Mouse (Mus musculus) gastrocnemius, postnatal 10 days (tissue): ENCODE data around the gene Ifna7. TPM values are rescaled to one million over a fixed set of nuclear protein-coding genes. Genes with fewer than 3 reads are reported as not detected.
"Not testable (repeated sequence)": the region's sequence is repeated elsewhere in the genome, so short reads cannot be mapped to it uniquely, and the experiment has no call there.

ENCODE experiments used
- DNase-seq: peaks from one replicate; pipeline ENCODE4 v3.0.0; 2021; ENCODE audit warnings: mixed read lengths
- long read RNA-seq, 2 experiments: library from polyadenylated mRNA; stranded (forward); transcript quantifications; one replicate each; pipeline ENCODE4 v2.0.0; 2021
- total RNA-seq, 2 experiments: library from RNA; stranded (reverse); gene quantifications; 2 replicates each; pipeline ENCODE4 v1.2.3; 2021

The Ifna7 gene
- not detected for total RNA-seq
- long read RNA-seq, experiment 1 = 0 reads
- long read RNA-seq, experiment 2 = 0 reads

GRCm38 (mm10) chr4:88815928-88816327, at the start of gene Ifna7:
Gene Ifna7, plus strand, starts transcription at chr4:88816228.
- no peak for DNase-seq

GRCm38 (mm10) chr4:88773534-88773933, 42.5 kb upstream of the Ifna7 start, which contains the start of gene Gm13290:
Gene Gm13290, plus strand, starts transcription at chr4:88773834.
- DNase-seq = not testable (repeated sequence)

GRCm38 (mm10) chr4:88776622-88777021, 39.4 kb upstream of the Ifna7 start, which contains the start of gene Gm13289:
Gene Gm13289, plus strand, starts transcription at chr4:88776922.
- not testable (repeated sequence) for DNase-seq

- not testable (repeated sequence) for DNase-seq
Measured at GRCm38 (mm10) chr4:88779550-88779949, 36.5 kb upstream of the Ifna7 start, which contains the start of gene Gm13272. Gene Gm13272, plus strand, starts transcription at chr4:88779850.

GRCm38 (mm10) chr4:88780320-88780719, 35.7 kb upstream of the Ifna7 start:
- peak; percentile 3 for DNase-seq

- DNase-seq = not testable (repeated sequence)
Measured at GRCm38 (mm10) chr4:88781831-88782230, 34.2 kb upstream of the Ifna7 start, which contains the start of gene Ifnz. Gene Ifnz, plus strand, starts transcription at chr4:88782131.

GRCm38 (mm10) chr4:88782335-88782734, 33.7 kb upstream of the Ifna7 start:
- DNase-seq = not testable (repeated sequence)

- DNase-seq = not testable (repeated sequence)
Measured at GRCm38 (mm10) chr4:88785409-88785808, 30.6 kb upstream of the Ifna7 start, which contains the start of gene Gm13276. Gene Gm13276, plus strand, starts transcription at chr4:88785709.

- DNase-seq = peak; percentile 48
Measured at GRCm38 (mm10) chr4:88788402-88788801, 27.6 kb upstream of the Ifna7 start, which contains the start of gene Gm13277. Gene Gm13277, plus strand, starts transcription at chr4:88788632.

- DNase-seq = not testable (repeated sequence)
Measured at GRCm38 (mm10) chr4:88791250-88791649, 24.8 kb upstream of the Ifna7 start, which contains the start of gene Gm13278. Gene Gm13278, plus strand, starts transcription at chr4:88791550.

GRCm38 (mm10) chr4:88793936-88794675, 21.9 kb upstream of the Ifna7 start, which contains the start of gene Gm13275:
Gene Gm13275, plus strand, starts transcription at chr4:88794487.
- peak; percentile 52 for DNase-seq

- DNase-seq = not testable (repeated sequence)
Measured at GRCm38 (mm10) chr4:88797097-88797496, 18.9 kb upstream of the Ifna7 start, which contains the start of gene Gm13279. Gene Gm13279, plus strand, starts transcription at chr4:88797397.

GRCm38 (mm10) chr4:88799365-88799764, 16.7 kb upstream of the Ifna7 start, which contains the start of gene Gm13285:
Gene Gm13285, plus strand, starts transcription at chr4:88799665.
- not testable (repeated sequence) for DNase-seq

- not testable (repeated sequence) for DNase-seq
Measured at GRCm38 (mm10) chr4:88802954-88803353, 13.1 kb upstream of the Ifna7 start, which contains the start of gene Gm13287. Gene Gm13287, plus strand, starts transcription at chr4:88803254.

- not testable (repeated sequence) for DNase-seq
Measured at GRCm38 (mm10) chr4:88805231-88805630, 10.8 kb upstream of the Ifna7 start, which contains the start of gene Gm13288. Gene Gm13288, plus strand, starts transcription at chr4:88805531.

GRCm38 (mm10) chr4:88805761-88806160, 10.3 kb upstream of the Ifna7 start:
- peak; percentile 30 for DNase-seq

- no peak for DNase-seq
Measured at GRCm38 (mm10) chr4:88819659-88820058, 3.6 kb downstream of the Ifna7 start, which contains the start of gene Ifna11. Gene Ifna11, plus strand, starts transcription at chr4:88819959.

GRCm38 (mm10) chr4:88822995-88823394, 7.0 kb downstream of the Ifna7 start:
- no peak for DNase-seq

- DNase-seq = not testable (repeated sequence)
Measured at GRCm38 (mm10) chr4:88827116-88827515, 11.1 kb downstream of the Ifna7 start, which contains the start of gene Ifna6. Gene Ifna6, plus strand, starts transcription at chr4:88827416.

GRCm38 (mm10) chr4:88830523-88830922, 14.5 kb downstream of the Ifna7 start:
- peak; percentile 13 for DNase-seq

GRCm38 (mm10) chr4:88835225-88835624, 19.2 kb downstream of the Ifna7 start, which contains the start of gene Ifna5:
Gene Ifna5, plus strand, starts transcription at chr4:88835525.
- DNase-seq = not testable (repeated sequence)

- DNase-seq = no peak
Measured at GRCm38 (mm10) chr4:88838828-88839227, 22.8 kb downstream of the Ifna7 start.
